ENCODE assay signal across 15 mouse cellular contexts in the genomic region with DNA sequence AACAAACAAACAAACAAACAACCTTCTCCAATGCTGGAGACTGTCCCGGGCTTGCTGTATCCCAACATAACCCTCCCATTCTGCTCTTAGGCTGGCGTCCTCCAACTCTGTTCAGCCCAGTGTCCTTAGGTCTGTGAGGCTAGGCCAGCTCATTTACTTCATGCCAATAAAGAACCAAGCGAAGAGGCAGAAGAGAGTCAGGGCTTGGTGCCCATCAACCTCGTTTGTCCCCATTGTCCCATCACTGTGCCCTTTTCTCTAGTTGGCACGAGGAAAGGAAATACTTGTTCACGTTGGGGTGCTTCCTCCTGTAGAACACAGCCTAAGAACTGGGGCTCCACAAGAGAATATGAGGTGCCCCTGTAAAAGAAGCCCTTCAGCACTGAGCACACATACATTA. TPM values are rescaled to one million over a fixed set of nuclear protein-coding genes. Genes with fewer than 3 reads are reported as not detected.
"Had no signal": no experiment of that assay in that cellular context is flagged by ENCODE, and none has a peak within 500 bp of the region (broad histone marks: within the 10 kb centered on the region; RNA-seq: fewer than 3 reads in every experiment).

No protein-coding gene starts in this region.

- H3K4me3 ChIP-seq: limb, embryonic 13.5 days; liver, embryonic 12.5 days; midbrain, embryonic 12.5 days; neural tube, embryonic 12.5 days had no signal

- H3K9me3 ChIP-seq: limb, embryonic 13.5 days; liver, embryonic 12.5 days; midbrain, embryonic 12.5 days; neural tube, embryonic 12.5 days had no signal

- ATAC-seq: liver, embryonic 12.5 days had no signal

- DNase-seq: kidney, adult 8-10 months; kidney, postnatal 10 days; layer of hippocampus, postnatal 36 days; left cerebral cortex, postnatal 4 days; lung, embryonic 14.5 days; lung, postnatal 14 days; thymus, adult 18-20 months; thymus, postnatal 14 days had no signal

- H3K27ac ChIP-seq: liver, embryonic 12.5 days; midbrain, embryonic 12.5 days; neural tube, embryonic 12.5 days; stomach, postnatal 0 days had no signal

- H3K9ac ChIP-seq: limb, embryonic 13.5 days; lung, embryonic 14.5 days; midbrain, embryonic 12.5 days; neural tube, embryonic 12.5 days had no signal

- H3K4me2 ChIP-seq: limb, embryonic 13.5 days; lung, embryonic 14.5 days; midbrain, embryonic 12.5 days; neural tube, embryonic 12.5 days had no signal

- H3K27me3 ChIP-seq: limb, embryonic 13.5 days; liver, embryonic 12.5 days; neural tube, embryonic 12.5 days had no signal

RNA-seq across cellular contexts. Expression of a gene that starts 6.3 kb away (rescaled TPM):
- total RNA-seq: megakaryocyte-erythroid progenitor cell, adult 5-6 weeks had no signal

RNA-seq across cellular contexts. Expression of a gene that starts 16.8 kb away (rescaled TPM):
- total RNA-seq: megakaryocyte-erythroid progenitor cell, adult 5-6 weeks; neutrophil, adult 5-6 weeks had no signal
- polyA plus RNA-seq: limb, embryonic 13.5 days; midbrain, embryonic 12.5 days; neural tube, embryonic 12.5 days had no signal
